Mouse (Mus musculus): ENCODE results near the gene Mkrn1. TPM values are rescaled to one million over a fixed set of nuclear protein-coding genes. Genes with fewer than 3 reads are reported as not detected.
A peak's percentile ranks its signal among the peaks of the same experiment; 100 is the strongest.
"Not testable (repeated sequence)": the region's sequence is repeated elsewhere in the genome, so short reads cannot be mapped to it uniquely, and the experiment has no call there.

The Mkrn1 gene
- polyA plus RNA-seq, 1 experiment from 2014 or later = 59.8 TPM

DNA sequence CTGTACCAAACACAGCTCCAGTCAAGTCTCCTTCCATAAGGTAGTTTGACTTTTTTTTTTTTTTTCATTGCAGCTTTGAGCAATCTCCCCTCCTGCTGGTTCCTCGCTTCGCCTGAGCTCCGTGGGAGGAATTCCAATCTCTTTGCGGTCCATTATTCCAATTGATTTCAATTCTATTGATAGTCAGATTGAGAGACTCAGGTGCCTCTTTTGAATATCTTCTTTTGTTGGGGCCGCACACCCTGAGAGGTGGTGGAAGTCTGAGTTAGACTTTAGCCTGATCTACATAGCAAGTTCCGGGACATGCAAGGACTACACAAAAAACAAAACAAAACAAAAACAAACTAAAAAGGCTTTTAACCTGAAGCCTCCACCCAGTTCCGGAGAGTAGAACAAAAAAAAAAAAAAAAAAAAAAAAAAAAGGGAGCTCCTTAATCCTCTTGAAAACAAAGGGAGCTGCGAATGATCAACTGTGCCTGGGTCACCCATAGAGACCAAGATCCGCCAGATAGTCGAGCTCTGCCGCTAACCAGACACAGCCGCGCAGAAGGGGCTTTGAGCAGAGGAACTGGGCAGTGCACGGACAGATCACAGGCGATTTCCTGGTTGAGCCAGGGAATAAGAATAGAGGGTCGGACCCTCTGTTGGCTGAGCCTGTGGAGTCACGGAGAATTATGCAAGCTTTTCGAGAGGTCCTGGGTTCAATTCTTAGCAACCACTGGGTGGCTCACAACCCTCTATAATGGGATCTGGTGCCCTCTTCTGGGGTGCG is 25.7 kb upstream of the Mkrn1 start:
- no peak overlapping the region for H3K9ac ChIP-seq
- no peak overlapping the region for H3K4me3 ChIP-seq (replicated peaks)
- H3K4me2 ChIP-seq = peak overlapping the region; percentile 29
- no peaks in the 10 kb centered on the region for H3K9me3 ChIP-seq (replicated peaks)
- ATAC-seq (replicated peaks; ENCODE audit: low FRiP score) = no peak
- 38% methylated on average over 19 of the region's 19 CpGs for WGBS
- no peaks in the 10 kb centered on the region for H3K36me3 ChIP-seq
- no peaks in the 10 kb centered on the region for H3K27me3 ChIP-seq
- H3K4me1 ChIP-seq = no peaks in the 10 kb centered on the region
- no peak overlapping the region for H3K27ac ChIP-seq

GRCm38 (mm10) chr6:39442786-39443287 is 22.6 kb upstream of the Mkrn1 start:
- Histone ChIP-seq H3K9me3 (replicated peaks) (no peaks in the 10 kb centered on the region), H3K9ac (no peak overlapping the region), H3K4me2 (no peak overlapping the region), H3K4me3 (replicated peaks) (no peak overlapping the region), H3K27me3 (no peaks in the 10 kb centered on the region), H3K4me1 (no peaks in the 10 kb centered on the region), H3K27ac (no peak overlapping the region), H3K36me3 (no peaks in the 10 kb centered on the region)
- ATAC-seq (replicated peaks; ENCODE audit: low FRiP score) = no peak

GRCm38 (mm10) chr6:39440207-39440606 is 19.9 kb upstream of the Mkrn1 start:
- H3K4me3 ChIP-seq (replicated peaks) = no peak overlapping the region
- no peaks in the 10 kb centered on the region for H3K4me1 ChIP-seq
- no peaks in the 10 kb centered on the region for H3K36me3 ChIP-seq
- no peaks in the 10 kb centered on the region for H3K27me3 ChIP-seq
- H3K4me2 ChIP-seq = no peak overlapping the region
- H3K27ac ChIP-seq = no peak overlapping the region
- H3K9ac ChIP-seq = no peak overlapping the region
- no peaks in the 10 kb centered on the region for H3K9me3 ChIP-seq (replicated peaks)
- ATAC-seq (replicated peaks; ENCODE audit: low FRiP score) = no peak

DNA sequence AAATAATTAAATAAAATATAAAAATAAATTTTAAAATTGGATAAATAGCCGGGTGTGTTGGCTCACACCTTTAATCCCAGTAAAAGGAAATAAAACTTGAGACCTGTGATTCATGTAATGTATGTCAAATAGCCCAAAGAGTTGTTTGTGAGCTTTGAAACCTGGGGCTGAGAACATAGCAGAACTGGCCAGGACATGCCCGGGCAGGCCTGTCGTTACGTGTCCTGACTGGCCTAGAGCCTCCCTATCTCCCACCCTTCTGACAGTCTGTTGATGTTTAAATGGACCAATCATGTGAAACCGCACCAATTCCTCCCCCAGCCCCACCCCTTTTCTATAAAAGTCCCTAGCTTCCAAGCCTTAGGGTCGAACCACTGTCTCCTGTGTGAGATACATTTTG is 17.3 kb upstream of the Mkrn1 start:
- H3K36me3 ChIP-seq; H3K27me3 ChIP-seq; H3K9me3 ChIP-seq (replicated peaks); H3K4me3 ChIP-seq (replicated peaks); H3K4me1 ChIP-seq; H3K9ac ChIP-seq; ATAC-seq (replicated peaks; ENCODE audit: low FRiP score); H3K27ac ChIP-seq; H3K4me2 ChIP-seq: not testable (repeated sequence)
- WGBS = 89% methylated on average over 6 of the region's 6 CpGs

- Histone ChIP-seq H3K9ac (no peak overlapping the region), H3K4me1 (no peaks in the 10 kb centered on the region), H3K27ac (no peak overlapping the region), H3K36me3 (no peaks in the 10 kb centered on the region), H3K4me2 (no peak overlapping the region), H3K9me3 (replicated peaks) (no peaks in the 10 kb centered on the region), H3K4me3 (replicated peaks) (no peak overlapping the region), H3K27me3 (no peaks in the 10 kb centered on the region)
- no peak for ATAC-seq (replicated peaks; ENCODE audit: low FRiP score)
- 83% methylated on average over 5 of the region's 5 CpGs for WGBS
These were observed 15.6 kb upstream of the Mkrn1 start for GRCm38 (mm10) chr6:39435875-39436274.

GRCm38 (mm10) chr6:39434886-39435492 is 14.7 kb upstream of the Mkrn1 start:
- ATAC-seq (replicated peaks; ENCODE audit: low FRiP score) = no peak
- H3K27me3 ChIP-seq = no peaks in the 10 kb centered on the region
- 51% methylated on average over 2 of the region's 2 CpGs for WGBS

DNA sequence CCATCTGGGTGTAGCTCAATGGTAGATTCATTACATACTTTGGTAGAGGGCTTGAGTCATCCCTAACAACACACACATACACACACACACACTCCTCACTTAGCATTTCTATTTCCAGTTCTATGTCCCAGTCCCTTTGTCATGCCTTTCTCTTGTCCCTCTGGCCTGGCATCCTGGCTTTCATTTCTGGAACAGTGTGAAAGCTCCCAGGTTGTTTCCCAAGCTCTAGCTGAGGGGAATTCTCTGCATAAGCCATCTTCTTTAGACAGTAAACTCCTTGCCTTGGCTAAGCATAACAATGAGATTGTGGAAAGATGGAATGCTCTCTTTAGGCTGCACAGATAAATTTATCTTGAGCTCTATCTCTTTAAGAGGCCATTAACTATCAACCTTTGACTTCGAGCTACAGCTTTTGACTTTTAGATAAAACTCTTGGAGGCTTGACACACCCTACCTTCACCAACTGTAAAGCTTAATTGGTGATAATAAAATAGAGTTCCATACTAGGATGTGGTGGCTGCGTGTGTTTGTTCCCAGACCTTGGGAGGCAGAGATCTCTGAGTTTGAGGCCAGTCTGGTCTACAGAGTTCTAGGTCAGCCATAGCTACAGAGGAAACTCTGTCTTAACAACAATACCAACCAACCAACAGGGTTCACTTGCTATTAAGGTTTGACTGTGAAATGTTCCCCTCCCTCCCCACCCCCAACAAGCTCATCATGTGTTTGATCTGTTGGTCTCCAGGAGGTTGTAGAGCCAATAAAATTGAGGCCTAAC is 14.0 kb upstream of the Mkrn1 start:
- Histone ChIP-seq H3K4me3 (replicated peaks) (no peak overlapping the region), H3K9ac (no peak overlapping the region), H3K36me3 (no peaks in the 10 kb centered on the region), H3K4me2 (no peak overlapping the region), H3K27ac (no peak overlapping the region), H3K9me3 (replicated peaks) (no peaks in the 10 kb centered on the region), H3K27me3 (no peaks in the 10 kb centered on the region), H3K4me1 (no peaks in the 10 kb centered on the region)
- 74% methylated on average over 2 of the region's 2 CpGs for WGBS
- ATAC-seq (replicated peaks; ENCODE audit: low FRiP score) = no peak

More at GRCm38 (mm10) chr6:39434886-39435492, 14.7 kb upstream of the Mkrn1 start:
- no peak overlapping the region for H3K4me2 ChIP-seq
- H3K9ac ChIP-seq = no peak overlapping the region
- no peak overlapping the region for H3K27ac ChIP-seq
- H3K4me3 ChIP-seq (replicated peaks) = no peak overlapping the region
- H3K9me3 ChIP-seq (replicated peaks) = no peaks in the 10 kb centered on the region
- no peaks in the 10 kb centered on the region for H3K36me3 ChIP-seq
- no peaks in the 10 kb centered on the region for H3K4me1 ChIP-seq

GRCm38 (mm10) chr6:39433701-39434100 is 13.4 kb upstream of the Mkrn1 start:
- H3K4me2 ChIP-seq = no peak overlapping the region
- no peak overlapping the region for H3K9ac ChIP-seq
- no peaks in the 10 kb centered on the region for H3K9me3 ChIP-seq (replicated peaks)
- no peaks in the 10 kb centered on the region for H3K27me3 ChIP-seq
- no peak for ATAC-seq (replicated peaks; ENCODE audit: low FRiP score)
- H3K4me1 ChIP-seq = no peaks in the 10 kb centered on the region
- no peaks in the 10 kb centered on the region for H3K36me3 ChIP-seq
- no peak overlapping the region for H3K27ac ChIP-seq
- H3K4me3 ChIP-seq (replicated peaks) = no peak overlapping the region

DNA sequence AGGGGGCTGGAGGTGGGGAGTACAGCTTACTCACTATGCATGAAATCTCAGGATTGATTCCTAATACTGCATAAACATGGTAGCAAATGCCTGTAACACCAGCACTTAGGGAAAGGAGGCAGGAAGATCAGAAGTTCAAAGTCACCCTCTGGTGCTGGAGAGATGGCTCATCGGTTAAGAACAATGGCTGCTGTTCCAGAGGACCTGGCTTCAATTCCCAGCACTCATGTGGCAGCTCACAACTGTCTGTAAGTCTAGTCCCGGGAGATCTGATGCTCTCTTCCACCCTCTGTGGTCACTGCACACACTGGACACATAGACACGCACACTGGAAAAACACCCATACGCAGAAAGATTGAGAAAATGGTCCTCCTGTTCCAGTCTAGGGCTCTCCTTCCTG is 12.9 kb upstream of the Mkrn1 start:
- Histone ChIP-seq H3K9me3 (replicated peaks) (no peaks in the 10 kb centered on the region), H3K4me2 (no peak overlapping the region), H3K9ac (no peak overlapping the region), H3K4me1 (no peaks in the 10 kb centered on the region), H3K27me3 (no peaks in the 10 kb centered on the region), H3K27ac (no peak overlapping the region), H3K4me3 (replicated peaks) (no peak overlapping the region), H3K36me3 (no peaks in the 10 kb centered on the region)
- ATAC-seq (replicated peaks; ENCODE audit: low FRiP score) = no peak
- 88% methylated on average over 4 of the region's 4 CpGs for WGBS

DNA sequence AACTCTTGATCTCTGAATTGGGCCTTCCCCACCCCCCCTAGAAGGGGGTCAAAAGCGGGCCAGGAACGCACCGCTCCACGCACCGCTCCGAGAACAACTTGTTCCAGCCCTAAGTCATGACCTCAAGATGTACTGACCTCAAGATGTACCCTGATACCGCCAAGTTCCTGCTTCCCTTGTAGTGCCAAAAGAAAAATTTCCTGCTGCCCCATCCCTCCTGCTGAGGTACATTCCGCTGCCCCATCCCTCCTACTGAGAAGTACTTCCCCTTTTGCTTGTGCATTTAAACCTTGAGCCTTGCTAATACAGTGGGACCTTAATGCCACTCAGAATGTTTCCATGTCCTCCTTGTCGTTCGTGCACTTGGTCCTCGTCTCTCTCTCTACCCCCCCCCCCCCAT is 10.5 kb upstream of the Mkrn1 start:
- H3K27ac ChIP-seq = no peak overlapping the region
- no peak for ATAC-seq (replicated peaks; ENCODE audit: low FRiP score)
- no peak overlapping the region for H3K4me2 ChIP-seq
- H3K9ac ChIP-seq = no peak overlapping the region
- no peak overlapping the region for H3K4me3 ChIP-seq (replicated peaks)
- H3K4me1 ChIP-seq = no peaks in the 10 kb centered on the region
- no peaks in the 10 kb centered on the region for H3K36me3 ChIP-seq
- no peaks in the 10 kb centered on the region for H3K9me3 ChIP-seq (replicated peaks)
- H3K27me3 ChIP-seq = no peaks in the 10 kb centered on the region
- 82% methylated on average over 11 of the region's 11 CpGs for WGBS

- no peak overlapping the region for H3K27ac ChIP-seq
- no peak overlapping the region for H3K9ac ChIP-seq
- H3K4me3 ChIP-seq (replicated peaks) = no peak overlapping the region
- no peak overlapping the region for H3K4me2 ChIP-seq
- H3K4me1 ChIP-seq = no peaks in the 10 kb centered on the region
- no peaks in the 10 kb centered on the region for H3K27me3 ChIP-seq
- no peaks in the 10 kb centered on the region for H3K36me3 ChIP-seq
- no peak for ATAC-seq (replicated peaks; ENCODE audit: low FRiP score)
- WGBS = 79% methylated on average over 6 of the region's 6 CpGs
- H3K9me3 ChIP-seq (replicated peaks) = no peaks in the 10 kb centered on the region
These were observed 8.9 kb upstream of the Mkrn1 start for GRCm38 (mm10) chr6:39429007-39429788.
